Mouse (Mus musculus): ENCODE measurements around the gene Rnf31.
A peak's percentile ranks its signal among the peaks of the same experiment; 100 is the strongest.

DNA sequence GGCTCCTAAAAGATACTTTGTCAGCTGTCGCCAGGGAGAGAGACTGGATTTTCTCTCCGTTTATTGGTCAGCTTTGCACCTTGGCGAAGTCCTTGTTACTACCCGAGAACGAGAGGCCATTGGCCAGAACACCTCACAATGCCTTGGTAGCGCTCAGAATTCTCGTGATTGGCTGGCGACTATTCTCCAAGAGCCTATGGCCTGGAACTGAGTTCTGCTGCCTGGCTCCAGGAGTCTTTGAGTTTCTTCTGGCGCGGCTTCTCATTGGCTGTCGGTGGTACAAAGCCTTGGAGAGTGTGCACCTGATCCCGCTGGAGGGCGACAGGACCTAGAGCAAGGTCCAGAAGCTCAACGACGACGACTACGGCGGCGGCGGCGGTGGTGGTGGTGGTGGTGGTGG, 26.3 kb downstream of the Rnf31 start, which contains the start of gene Rec8:
- TF ChIP-seq POLR2A (IDR thresholded peaks at IDR 0.05; ENCODE audit: extremely low read depth, insufficient read depth, low read length) = no peak
- TF ChIP-seq CTCF (IDR thresholded peaks at IDR 0.05; ENCODE audit: low read depth, low read length) = 0 out of 2 replicates have a peak, but pooled peaks have one; percentile 4

Measured in liver, adult 2 months (tissue).